Mouse (Mus musculus): ENCODE measurements around the gene Inpp5d.

The Inpp5d gene

GRCm38 (mm10) chr1:87620211-87620668 lies at the start of gene Inpp5d:
TSS of gene Inpp5d (plus strand) at chr1:87620312.
- peak; percentile 46 for DNase-seq

- peak; percentile 56 for DNase-seq
Observed at GRCm38 (mm10) chr1:87573261-87573660, 46.9 kb upstream of the Inpp5d start.

- peak; percentile 90 for DNase-seq
Observed at GRCm38 (mm10) chr1:87573800-87574215, 46.3 kb upstream of the Inpp5d start, which contains the start of gene Ngef. TSS of gene Ngef (minus strand) at chr1:87573870.

- DNase-seq: no peak
Observed at GRCm38 (mm10) chr1:87574353-87574752, 45.8 kb upstream of the Inpp5d start.

GRCm38 (mm10) chr1:87574785-87575184 lies 45.3 kb upstream of the Inpp5d start:
- peak; percentile 93 for DNase-seq

- DNase-seq: no peak
Observed at GRCm38 (mm10) chr1:87578965-87579364, 41.1 kb upstream of the Inpp5d start.

GRCm38 (mm10) chr1:87580824-87581223 lies 39.3 kb upstream of the Inpp5d start:
- no peak for DNase-seq

- DNase-seq: no peak
Observed at GRCm38 (mm10) chr1:87589162-87589561, 30.9 kb upstream of the Inpp5d start.

GRCm38 (mm10) chr1:87589980-87590379 lies 30.1 kb upstream of the Inpp5d start:
- no peak for DNase-seq

- no peak for DNase-seq
Observed at GRCm38 (mm10) chr1:87594261-87594660, 25.9 kb upstream of the Inpp5d start.

GRCm38 (mm10) chr1:87594671-87595070 lies 25.4 kb upstream of the Inpp5d start:
- no peak for DNase-seq

GRCm38 (mm10) chr1:87600533-87600932 lies 19.6 kb upstream of the Inpp5d start:
- DNase-seq: no peak

GRCm38 (mm10) chr1:87601801-87602200 lies 18.3 kb upstream of the Inpp5d start:
- DNase-seq: peak; percentile 38

- DNase-seq: no peak
Observed at GRCm38 (mm10) chr1:87603389-87603788, 16.7 kb upstream of the Inpp5d start.

- DNase-seq: no peak
Observed at GRCm38 (mm10) chr1:87605296-87605695, 14.8 kb upstream of the Inpp5d start.

GRCm38 (mm10) chr1:87607385-87608091 lies 12.6 kb upstream of the Inpp5d start:
- peak; percentile 41 for DNase-seq

- peak; percentile 85 for DNase-seq
Observed at GRCm38 (mm10) chr1:87608416-87609046, 11.6 kb upstream of the Inpp5d start.

GRCm38 (mm10) chr1:87614576-87615295 lies 5.4 kb upstream of the Inpp5d start:
- no peak for DNase-seq

GRCm38 (mm10) chr1:87620693-87621092 lies 581 bp downstream of the Inpp5d start:
- DNase-seq: no peak

- DNase-seq: no peak
Observed at GRCm38 (mm10) chr1:87621146-87621857, 1.2 kb downstream of the Inpp5d start.

- no peak for DNase-seq
Observed at GRCm38 (mm10) chr1:87621858-87622279, 1.8 kb downstream of the Inpp5d start.

- no peak for DNase-seq
Observed at GRCm38 (mm10) chr1:87623977-87624666, 4.0 kb downstream of the Inpp5d start.
